Mouse (Mus musculus): ENCODE results near the gene Plod2.
A peak's percentile ranks its signal among the peaks of the same experiment; 100 is the strongest.

Plod2 gene

GRCm38 (mm10) chr9:92599940-92600538, 58.0 kb downstream of the Plod2 start:
- DNase-seq (ENCODE audit: low read depth, low spot score), result no peak

- DNase-seq (ENCODE audit: low read depth, low spot score), result no peak
These were observed 59.5 kb downstream of the Plod2 start for GRCm38 (mm10) chr9:92601551-92601950.

GRCm38 (mm10) chr9:92603541-92603940, 61.5 kb downstream of the Plod2 start:
- peak; percentile 48 for DNase-seq (ENCODE audit: low read depth, low spot score)

- DNase-seq (ENCODE audit: low read depth, low spot score), result peak; percentile 20
These were observed 68.7 kb downstream of the Plod2 start for GRCm38 (mm10) chr9:92610628-92611267.

GRCm38 (mm10) chr9:92612641-92613040, 70.6 kb downstream of the Plod2 start:
- DNase-seq (ENCODE audit: low read depth, low spot score), result peak; percentile 30

- DNase-seq (ENCODE audit: low read depth, low spot score), result no peak
These were observed 71.2 kb downstream of the Plod2 start for GRCm38 (mm10) chr9:92613206-92613605.

GRCm38 (mm10) chr9:92616418-92616817, 74.4 kb downstream of the Plod2 start:
- DNase-seq (ENCODE audit: low read depth, low spot score), result no peak

GRCm38 (mm10) chr9:92617376-92617775, 75.4 kb downstream of the Plod2 start:
- DNase-seq (ENCODE audit: low read depth, low spot score), result no peak

- DNase-seq (ENCODE audit: low read depth, low spot score), result no peak
These were observed 78.1 kb downstream of the Plod2 start for GRCm38 (mm10) chr9:92620088-92620487.

- no peak for DNase-seq (ENCODE audit: low read depth, low spot score)
These were observed 79.2 kb downstream of the Plod2 start for GRCm38 (mm10) chr9:92621246-92621645.

- no peak for DNase-seq (ENCODE audit: low read depth, low spot score)
These were observed 79.9 kb downstream of the Plod2 start for GRCm38 (mm10) chr9:92621878-92622282.

GRCm38 (mm10) chr9:92634792-92635191, 92.8 kb downstream of the Plod2 start:
- no peak for DNase-seq (ENCODE audit: low read depth, low spot score)

- no peak for DNase-seq (ENCODE audit: low read depth, low spot score)
These were observed 97.3 kb downstream of the Plod2 start for GRCm38 (mm10) chr9:92639200-92639897.

- no peak for DNase-seq (ENCODE audit: low read depth, low spot score)
These were observed 99.7 kb downstream of the Plod2 start for GRCm38 (mm10) chr9:92641717-92642116.

All from ES-CJ7 (cell line).